Mouse (Mus musculus) thymus, adult 2 months (tissue): Measurements from ENCODE around the gene Ctrc.

Experiments
- CTCF ChIP-seq: fragments of 200-500 bp; IDR thresholded peaks from 2 replicates; pipeline ENCODE4 v1.5.1; 2012; ENCODE audit warnings: mild to moderate bottlenecking, control low read depth, low read length, moderate library complexity, borderline replicate concordance; ENCODE audit not compliant: control insufficient read depth, poor library complexity, insufficient read depth; ENCODE audit errors: extremely low read depth
- POLR2A ChIP-seq: fragments of 200-500 bp; IDR thresholded peaks from 2 replicates; pipeline ENCODE4 v1.6.1; 2012; ENCODE audit warnings: mild to moderate bottlenecking, low read length, control low read depth, moderate library complexity; ENCODE audit not compliant: control insufficient read depth, poor library complexity, insufficient read depth; ENCODE audit errors: extremely low read depth

DNA sequence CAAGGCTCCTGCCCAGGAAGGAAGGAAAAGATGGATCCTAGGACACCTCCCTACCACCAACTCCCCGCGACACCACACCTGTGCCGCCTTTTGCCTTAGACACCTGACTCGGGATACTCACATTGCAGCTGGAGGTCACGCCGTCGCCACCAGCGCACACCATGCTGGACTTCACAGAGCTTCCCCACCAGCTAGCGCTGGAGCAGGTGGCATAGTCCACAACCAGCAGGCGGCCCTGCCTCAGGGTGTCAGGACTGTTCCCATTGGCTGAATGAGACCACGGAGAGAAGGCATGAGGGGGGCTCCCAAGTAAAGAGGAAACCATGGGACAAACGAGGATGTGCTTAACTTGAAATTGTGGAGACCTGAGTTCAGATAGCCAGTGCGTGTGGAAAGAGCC is 27.3 kb downstream of the Ctrc start:
- no peak for TF ChIP-seq CTCF
- TF ChIP-seq POLR2A = no peak
